Mouse (Mus musculus): ENCODE results near the gene Pard3b. TPM values are rescaled to one million over a fixed set of nuclear protein-coding genes. Genes with fewer than 3 reads are reported as not detected.
A peak's percentile ranks its signal among the peaks of the same experiment; 100 is the strongest.
"Not testable (repeated sequence)": the region's sequence is repeated elsewhere in the genome, so short reads cannot be mapped to it uniquely, and the experiment has no call there.

Gene Pard3b
- total RNA-seq, 2 experiments from 2014 or later = 3.4 to 3.6 TPM

GRCm38 (mm10) chr1:62587536-62587935 lies 948.9 kb downstream of the Pard3b start:
- DNase-seq (ENCODE audit: low spot score in 2 of 2) = no peak
- intact Hi-C loops (cut with DNase I) = no loop called here

GRCm38 (mm10) chr1:62591296-62592031 lies 952.8 kb downstream of the Pard3b start:
- DNase-seq (ENCODE audit: low spot score in 2 of 2) = no peak
- intact Hi-C loops (cut with DNase I) = no loop called here

- intact Hi-C loops (cut with DNase I) = no loop called here
- peak in 1 of 2 experiments; percentile 14 for DNase-seq (ENCODE audit: low spot score in 2 of 2)
Observed at GRCm38 (mm10) chr1:62595401-62595800, 956.8 kb downstream of the Pard3b start.

DNA sequence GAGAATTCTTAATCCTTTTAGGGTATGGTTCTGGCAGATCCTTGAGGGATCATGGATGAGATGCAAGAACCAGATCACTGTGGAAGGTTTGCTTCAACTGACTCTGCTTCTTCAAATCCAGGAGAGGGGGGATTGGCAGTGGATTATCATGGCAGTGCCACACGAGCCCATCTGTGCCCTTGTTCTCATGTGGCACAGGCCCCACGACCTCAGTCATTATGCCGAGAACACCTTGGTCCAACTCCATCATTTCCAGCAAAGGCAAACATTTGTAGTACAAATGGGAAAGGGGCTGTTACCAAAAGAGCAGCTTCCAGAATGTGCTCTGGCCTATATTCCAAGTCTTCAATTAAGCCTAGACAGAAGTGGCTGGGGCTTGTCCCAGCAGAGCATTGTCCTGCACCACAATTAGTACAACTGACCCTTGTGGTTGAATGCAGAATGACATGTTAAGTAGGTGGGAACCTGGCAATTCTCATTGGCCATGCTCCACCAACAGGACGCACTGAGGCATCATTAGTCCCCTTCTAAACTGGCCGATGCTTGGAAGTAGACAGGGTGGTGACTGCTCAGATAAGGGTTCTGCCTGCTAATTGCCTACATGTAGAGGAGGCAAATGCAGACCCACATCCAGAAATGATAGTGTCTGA lies 959.3 kb downstream of the Pard3b start:
- DNase-seq (ENCODE audit: low spot score in 2 of 2) = no peak
- intact Hi-C loops (cut with DNase I) = no loop called here

GRCm38 (mm10) chr1:62598551-62598950 lies 959.9 kb downstream of the Pard3b start:
- no peak for DNase-seq (ENCODE audit: low spot score in 2 of 2)
- intact Hi-C loops (cut with DNase I) = no loop called here

GRCm38 (mm10) chr1:62604644-62605043 lies 966.0 kb downstream of the Pard3b start:
- DNase-seq (ENCODE audit: low spot score in 2 of 2); intact Hi-C loops (cut with DNase I): not testable (repeated sequence)

DNA sequence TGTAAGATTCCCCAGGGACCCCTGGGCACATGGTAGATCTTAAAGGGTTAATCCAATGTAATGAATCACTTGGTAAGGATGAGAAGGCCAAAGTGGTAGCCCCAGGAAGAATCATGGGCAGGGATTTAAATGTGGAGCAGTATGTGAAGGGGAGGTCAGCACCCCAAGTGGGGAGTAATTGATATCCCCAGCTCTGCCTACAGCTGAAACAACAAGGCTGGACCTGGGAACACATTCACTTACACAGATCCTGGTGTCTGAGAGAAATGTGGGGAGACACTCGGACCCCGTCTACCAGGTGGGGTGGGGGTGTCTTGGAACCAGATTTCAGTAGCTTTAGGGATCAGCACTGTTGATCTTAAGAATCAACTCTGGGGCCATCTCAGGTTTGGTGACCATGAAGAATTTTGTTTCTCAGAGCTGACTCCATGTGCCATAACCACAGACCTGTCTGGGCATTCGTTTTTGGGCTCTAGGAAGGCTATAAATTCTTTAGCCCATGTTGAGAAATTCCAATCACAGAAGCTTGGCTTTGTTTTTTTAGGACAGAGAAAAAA lies 979.6 kb downstream of the Pard3b start:
- intact Hi-C loops (cut with DNase I) = no loop called here
- no peak for DNase-seq (ENCODE audit: low spot score in 2 of 2)

DNA sequence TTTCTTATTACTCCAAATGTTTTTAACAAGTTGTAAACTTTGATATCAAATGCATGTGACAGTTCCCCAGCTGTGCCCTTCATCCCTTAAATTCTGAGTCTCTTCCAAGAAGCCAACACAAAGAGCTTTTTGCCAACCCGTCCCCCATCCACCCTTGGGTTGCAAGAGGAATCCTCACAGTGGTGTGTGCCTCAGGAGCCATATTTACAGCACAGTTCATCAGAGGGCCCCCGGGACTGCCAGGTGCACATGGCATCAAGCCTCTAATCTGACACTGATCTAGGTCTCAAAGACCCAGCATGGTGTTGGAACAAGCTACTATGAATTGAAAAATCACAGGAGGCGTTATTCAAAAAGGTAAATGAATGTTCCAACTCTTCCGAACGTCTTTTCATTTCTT lies 980.8 kb downstream of the Pard3b start:
- intact Hi-C loops (cut with DNase I) = no loop called here
- no peak for DNase-seq (ENCODE audit: low spot score in 2 of 2)

GRCm38 (mm10) chr1:62622447-62622846 lies 983.8 kb downstream of the Pard3b start:
- intact Hi-C loops (cut with DNase I) = no loop called here
- DNase-seq (ENCODE audit: low spot score in 2 of 2) = no peak

GRCm38 (mm10) chr1:62624166-62624565 lies 985.5 kb downstream of the Pard3b start:
- DNase-seq (ENCODE audit: low spot score in 2 of 2) = no peak
- intact Hi-C loops (cut with DNase I) = no loop called here

DNA sequence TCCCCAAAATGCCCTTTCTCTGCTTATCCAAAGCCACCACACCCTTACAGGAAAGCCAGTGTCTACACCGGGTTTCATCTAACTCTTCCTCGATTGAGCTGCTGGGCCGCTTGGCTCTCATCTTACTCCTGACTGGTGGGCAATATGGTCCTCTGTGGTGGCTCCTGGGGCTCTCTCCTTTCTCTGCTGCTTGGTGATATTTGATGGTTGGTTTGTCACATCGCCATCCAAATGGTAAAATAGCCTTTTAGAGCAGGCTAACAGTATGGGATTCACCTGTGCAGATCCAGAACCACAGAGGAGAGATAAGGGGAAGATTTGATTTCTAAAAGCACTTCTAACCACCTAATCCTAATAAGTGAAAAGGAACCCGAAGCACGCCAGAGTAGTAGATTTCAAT lies 986.2 kb downstream of the Pard3b start:
- no peak for DNase-seq (ENCODE audit: low spot score in 2 of 2)
- intact Hi-C loops (cut with DNase I) = no loop called here

GRCm38 (mm10) chr1:62625332-62625731 lies 986.7 kb downstream of the Pard3b start:
- no peak for DNase-seq (ENCODE audit: low spot score in 2 of 2)
- intact Hi-C loops (cut with DNase I) = no loop called here

- no peak for DNase-seq (ENCODE audit: low spot score in 2 of 2)
Observed at GRCm38 (mm10) chr1:62625819-62626505, 987.3 kb downstream of the Pard3b start.

GRCm38 (mm10) chr1:62629952-62630351 lies 991.3 kb downstream of the Pard3b start:
- peak; percentile 29 to 39 for DNase-seq (ENCODE audit: low spot score in 2 of 2)

More at GRCm38 (mm10) chr1:62625819-62626505, 987.3 kb downstream of the Pard3b start:
- intact Hi-C loops (cut with DNase I) = no loop called here

GRCm38 (mm10) chr1:62631511-62632305 lies 993.1 kb downstream of the Pard3b start:
- intact Hi-C loops (cut with DNase I) = no loop called here
- DNase-seq (ENCODE audit: low spot score in 2 of 2) = no peak

More at GRCm38 (mm10) chr1:62629952-62630351, 991.3 kb downstream of the Pard3b start:
- intact Hi-C loops (cut with DNase I) = no loop called here

- intact Hi-C loops (cut with DNase I) = no loop called here
- no peak for DNase-seq (ENCODE audit: low spot score in 2 of 2)
Observed at GRCm38 (mm10) chr1:62632886-62633285, 994.3 kb downstream of the Pard3b start.

- intact Hi-C loops (cut with DNase I) = no loop called here
- no peak for DNase-seq (ENCODE audit: low spot score in 2 of 2)
Observed at GRCm38 (mm10) chr1:62635203-62635602, 996.6 kb downstream of the Pard3b start.

DNA sequence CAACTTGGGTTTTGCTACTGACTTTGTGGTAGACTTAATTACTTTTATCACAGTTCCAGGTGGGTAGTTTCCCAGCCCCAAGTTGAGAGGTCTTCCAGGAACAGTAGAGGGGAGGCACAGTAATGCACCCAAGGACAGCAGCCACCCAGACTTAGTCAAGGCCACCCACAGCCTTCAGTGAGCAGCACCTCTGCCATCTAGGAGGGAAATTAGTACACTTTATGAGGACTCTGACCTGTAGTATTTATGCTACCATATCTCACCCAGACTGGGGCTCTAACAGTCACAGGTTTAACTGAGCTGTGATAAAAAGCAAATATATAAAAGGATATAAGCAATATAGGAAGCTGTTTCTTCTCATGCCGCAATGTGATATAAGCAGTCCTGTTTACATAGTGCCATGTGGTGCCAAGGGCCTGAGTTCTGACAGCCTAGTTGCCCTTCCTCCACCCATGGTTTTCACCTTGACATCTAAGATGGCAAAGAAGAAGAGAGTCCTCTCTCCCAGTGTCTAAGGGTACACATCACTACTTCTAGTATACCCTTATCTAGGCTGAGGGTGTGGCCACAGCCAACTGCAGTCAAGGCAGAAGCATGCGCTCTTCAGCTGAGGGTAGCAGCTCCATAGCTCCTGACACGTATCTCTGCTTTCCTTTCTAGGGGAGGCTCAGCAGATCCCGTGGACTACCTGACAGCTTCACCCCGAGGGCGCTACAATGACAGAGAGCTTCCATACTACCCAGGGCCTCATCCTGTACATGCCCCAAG lies 998.5 kb downstream of the Pard3b start:
- no peak for DNase-seq (ENCODE audit: low spot score in 2 of 2)
- intact Hi-C loops (cut with DNase I) = no loop called here

- intact Hi-C loops (cut with DNase I) = no loop called here
- DNase-seq (ENCODE audit: low spot score in 2 of 2) = no peak
Observed at GRCm38 (mm10) chr1:62639012-62639411, 1000.4 kb downstream of the Pard3b start.
